Mouse (Mus musculus): ENCODE data around the gene Olfr206.
"Not testable (repeated sequence)": the region's sequence is repeated elsewhere in the genome, so short reads cannot be mapped to it uniquely, and the experiment has no call there.

Gene Olfr206

DNA sequence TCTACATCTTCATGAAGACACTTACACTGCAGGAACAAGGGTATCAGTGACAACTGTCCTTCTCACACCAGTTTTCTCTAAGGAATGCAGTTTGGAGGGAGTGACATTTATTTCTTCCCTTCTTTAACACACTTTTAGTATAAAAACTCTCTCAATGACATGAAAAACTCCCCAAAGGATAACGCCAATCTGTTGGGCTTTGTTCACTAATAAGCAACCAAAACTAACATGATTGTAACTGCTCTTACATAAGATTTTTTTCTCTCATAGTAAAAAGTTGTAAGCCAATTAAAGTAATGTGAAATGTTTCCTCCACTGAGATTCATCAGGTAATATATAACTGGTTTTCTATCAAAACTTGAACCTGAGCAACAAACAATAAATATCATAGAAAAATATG is at the start of gene Olfr206:
Gene Olfr206, minus strand, starts transcription at position 101 of the 400 bp plus-strand sequence.
- DNase-seq (ENCODE audit: low spot score in 2 of 2): no peak

DNA sequence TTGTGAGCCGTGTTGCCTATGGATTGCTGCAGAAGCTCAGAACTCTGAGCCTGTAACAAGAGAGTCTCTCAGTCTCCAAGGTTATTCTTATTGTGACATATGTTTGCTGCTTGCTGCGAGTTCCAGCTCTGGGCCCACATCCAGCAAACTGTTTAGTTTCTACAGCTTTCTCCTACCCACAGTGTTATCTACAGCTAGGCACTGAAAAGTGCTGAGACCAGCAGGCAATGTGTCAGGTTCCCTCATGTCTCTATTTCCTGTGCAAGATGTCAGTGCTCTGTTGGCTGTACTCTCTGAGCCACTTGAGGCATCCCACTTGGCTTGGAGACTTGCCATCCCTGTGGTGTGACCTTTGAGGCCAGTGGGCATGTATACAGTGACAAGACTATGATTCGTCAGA is 44.3 kb upstream of the Olfr206 start:
- DNase-seq (ENCODE audit: low spot score in 2 of 2): no peak

DNA sequence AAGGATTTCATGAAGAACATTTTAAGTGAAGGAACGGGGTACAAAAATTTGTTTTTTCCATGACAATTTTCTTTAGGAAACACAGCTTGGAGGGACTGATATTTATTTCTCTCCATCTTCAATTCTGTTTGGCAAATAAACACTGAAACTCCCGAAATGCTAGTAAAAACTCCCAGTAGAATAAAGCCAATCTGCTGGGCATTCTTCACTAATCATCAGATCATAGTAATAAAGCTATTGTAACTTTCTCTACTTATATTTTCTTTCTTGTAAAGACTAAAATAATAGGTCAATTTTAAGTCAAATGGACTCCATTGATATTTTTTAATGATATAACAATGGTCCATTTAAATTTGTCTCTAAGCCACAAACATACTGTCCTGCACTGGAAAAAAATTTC is 14.8 kb upstream of the Olfr206 start, which contains the start of gene Olfr209:
Gene Olfr209, minus strand, starts transcription at position 101 of the 400 bp plus-strand sequence.
- DNase-seq (ENCODE audit: low spot score in 2 of 2): no peak

DNA sequence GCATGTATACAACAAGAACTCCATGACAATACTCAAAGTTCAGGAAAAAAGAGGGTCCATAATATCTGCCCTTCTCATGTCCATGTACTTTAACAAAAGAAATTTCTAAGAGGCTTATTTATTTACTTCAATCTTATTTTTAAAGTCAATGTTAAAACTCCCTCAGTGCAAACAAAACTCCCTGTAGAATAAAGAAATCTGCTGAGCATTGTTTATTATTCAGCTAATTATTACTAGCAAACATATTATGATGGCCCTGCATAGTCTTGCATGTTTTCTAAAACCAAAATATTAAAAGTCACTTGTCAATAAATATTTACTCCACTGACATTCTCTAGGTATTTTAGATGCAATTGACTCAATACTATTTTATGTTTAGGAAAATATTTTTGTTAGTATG is 18.0 kb downstream of the Olfr206 start, which contains the start of gene Olfr205:
Gene Olfr205, minus strand, starts transcription at position 101 of the 400 bp plus-strand sequence.
- no peak for DNase-seq (ENCODE audit: low spot score in 2 of 2)

DNA sequence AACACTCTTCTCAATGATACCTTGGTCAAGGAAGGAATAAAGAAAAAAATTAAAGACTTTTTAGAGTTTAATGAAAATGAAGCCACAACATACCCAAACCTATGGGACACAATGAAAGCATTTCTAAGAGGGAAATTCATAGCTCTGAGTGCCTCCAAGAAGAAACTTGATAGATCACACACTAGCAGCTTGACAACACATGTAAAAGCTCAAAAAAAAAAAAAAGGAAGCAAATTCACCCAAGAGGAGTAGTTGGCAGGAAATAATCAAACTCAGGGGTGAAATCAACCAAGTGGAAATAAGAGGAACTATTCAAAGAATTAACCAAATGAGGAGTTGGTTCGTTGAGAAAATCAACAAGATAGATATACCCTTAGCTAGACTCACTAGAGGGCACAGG is 25.8 kb downstream of the Olfr206 start:
- DNase-seq (ENCODE audit: low spot score in 2 of 2): not testable (repeated sequence)

DNA sequence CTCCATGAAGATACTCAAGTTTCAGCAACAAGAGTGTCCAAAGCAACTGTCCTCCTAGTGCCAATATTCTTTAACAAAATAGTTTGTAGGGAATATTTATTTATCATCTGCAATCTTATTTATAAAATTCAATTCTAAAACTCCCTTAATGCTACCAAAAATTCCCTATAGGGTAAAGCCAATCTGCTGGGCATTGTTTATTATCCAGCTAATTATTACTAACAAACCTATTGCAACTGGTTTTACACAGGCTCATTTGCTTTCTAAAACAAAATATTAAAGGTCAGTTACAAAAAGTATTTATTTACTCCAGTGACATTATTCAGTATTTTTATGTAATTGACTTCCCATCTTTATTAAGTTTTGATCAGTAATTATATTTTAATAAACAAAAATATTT is 30.9 kb downstream of the Olfr206 start, which contains the start of gene Olfr204:
Gene Olfr204, minus strand, starts transcription at position 101 of the 400 bp plus-strand sequence.
- DNase-seq (ENCODE audit: low spot score in 2 of 2): no peak

DNA sequence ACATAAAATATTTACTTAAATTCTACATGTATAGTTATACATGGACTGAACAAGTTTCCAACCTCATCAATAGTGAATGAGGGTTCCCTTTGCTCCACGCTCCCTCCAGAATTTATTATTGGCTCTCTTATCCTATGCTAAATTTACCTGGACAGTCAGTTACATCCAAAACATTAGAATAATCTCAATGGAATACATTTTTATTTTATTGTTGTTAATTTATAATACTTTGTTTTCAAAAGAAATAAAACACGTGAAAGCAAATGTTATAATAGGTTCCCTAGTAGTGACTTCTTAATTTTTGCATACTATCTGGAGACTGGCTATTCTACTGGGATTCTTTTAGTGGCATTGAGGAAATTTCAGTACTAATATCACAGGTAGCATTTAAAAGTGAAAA is 50.5 kb downstream of the Olfr206 start, which contains the start of gene Olfr203:
Gene Olfr203, plus strand, starts transcription at position 301 of the 400 bp plus-strand sequence.
- no peak for DNase-seq (ENCODE audit: low spot score in 2 of 2)

Data from thymus, postnatal 10 days (tissue).